Comparison of ENCODE assay signal across 17 mouse cellular contexts in genomic region chr11:75980413-75980812, GRCm38 (mm10). TPM values are rescaled to one million over a fixed set of nuclear protein-coding genes. Genes with fewer than 3 reads are reported as not detected.
"Had no signal": no experiment of that assay in that cellular context is flagged by ENCODE, and none has a peak within 500 bp of the region (broad histone marks: within the 10 kb centered on the region; RNA-seq: fewer than 3 reads in every experiment).

No protein-coding gene starts in this region.

- H3K27me3 ChIP-seq: kidney, embryonic 15.5 days; liver, embryonic 15.5 days; neural tube, embryonic 12.5 days had no signal

- H3K9me3 ChIP-seq: kidney, embryonic 15.5 days; limb, embryonic 10.5 days; liver, embryonic 15.5 days; midbrain, embryonic 10.5 days; neural tube, embryonic 12.5 days had no signal

- H3K4me2 ChIP-seq: kidney, embryonic 15.5 days; liver, embryonic 11.5 days; liver, embryonic 15.5 days; lung, embryonic 14.5 days; neural tube, embryonic 12.5 days had no signal

- H3K27ac ChIP-seq: kidney, embryonic 15.5 days; limb, embryonic 10.5 days; liver, embryonic 15.5 days; midbrain, embryonic 10.5 days; neural tube, embryonic 12.5 days had no signal

- H3K36me3 ChIP-seq: kidney, embryonic 15.5 days; limb, embryonic 10.5 days; liver, embryonic 15.5 days; midbrain, embryonic 10.5 days; neural tube, embryonic 12.5 days had no signal

- H3K4me1 ChIP-seq: liver, embryonic 15.5 days; midbrain, embryonic 10.5 days; neural tube, embryonic 12.5 days had no signal

- DNase-seq: kidney, adult 18-20 months; kidney, postnatal 14 days; lung, embryonic 14.5 days; lung, postnatal 10 days; lung, postnatal 4 days; midbrain, embryonic 14.5 days; retina, postnatal 1 day; right cerebral cortex, postnatal 4 days had no signal

- H3K4me3 ChIP-seq: kidney, embryonic 15.5 days; limb, embryonic 10.5 days; liver, embryonic 15.5 days; midbrain, embryonic 10.5 days; myocyte; neural tube, embryonic 12.5 days had no signal

- H3K9ac ChIP-seq: kidney, embryonic 15.5 days; liver, embryonic 15.5 days; lung, embryonic 14.5 days; neural tube, embryonic 12.5 days had no signal

RNA-seq across cellular contexts. Expression of gene 1700016K19Rik, which starts 19.3 kb away (rescaled TPM):
- total RNA-seq: megakaryocyte, adult 5-6 weeks; neutrophil, adult 5-6 weeks had no signal
- polyA plus RNA-seq: liver, embryonic 11.5 days; liver, embryonic 15.5 days had no signal
